Mouse (Mus musculus): ENCODE measurements around the gene Sirpb1a.
"Not testable (repeated sequence)": the region's sequence is repeated elsewhere in the genome, so short reads cannot be mapped to it uniquely, and the experiment has no call there.

Sirpb1a gene

GRCm38 (mm10) chr3:15426447-15426846 lies at the start of gene Sirpb1a:
Gene Sirpb1a, minus strand, starts transcription at chr3:15426520.
- in situ Hi-C loops (cut with MboI; ENCODE audit: low pct_unique_long_range_greater_than_20kb in 1 of 2, low sequenced_read_pairs in 2 of 2, unreplicated experiment in 1 of 2), result not testable (repeated sequence)

GRCm38 (mm10) chr3:15474831-15475230 lies 48.5 kb upstream of the Sirpb1a start:
- in situ Hi-C loops (cut with MboI; ENCODE audit: low pct_unique_long_range_greater_than_20kb in 1 of 2, low sequenced_read_pairs in 2 of 2, unreplicated experiment in 1 of 2), result not testable (repeated sequence)

GRCm38 (mm10) chr3:15470158-15470557 lies 43.8 kb upstream of the Sirpb1a start:
- in situ Hi-C loops (cut with MboI; ENCODE audit: low pct_unique_long_range_greater_than_20kb in 1 of 2, low sequenced_read_pairs in 2 of 2, unreplicated experiment in 1 of 2), result not testable (repeated sequence)

- in situ Hi-C loops (cut with MboI; ENCODE audit: low pct_unique_long_range_greater_than_20kb in 1 of 2, low sequenced_read_pairs in 2 of 2, unreplicated experiment in 1 of 2), result not testable (repeated sequence)
Observed at GRCm38 (mm10) chr3:15443936-15444335, 17.6 kb upstream of the Sirpb1a start.

GRCm38 (mm10) chr3:15439844-15440243 lies 13.5 kb upstream of the Sirpb1a start:
- in situ Hi-C loops (cut with MboI; ENCODE audit: low pct_unique_long_range_greater_than_20kb in 1 of 2, low sequenced_read_pairs in 2 of 2, unreplicated experiment in 1 of 2), result not testable (repeated sequence)

GRCm38 (mm10) chr3:15427917-15428316 lies 1.6 kb upstream of the Sirpb1a start:
- in situ Hi-C loops (cut with MboI; ENCODE audit: low pct_unique_long_range_greater_than_20kb in 1 of 2, low sequenced_read_pairs in 2 of 2, unreplicated experiment in 1 of 2), result no loop called here

- in situ Hi-C loops (cut with MboI; ENCODE audit: low pct_unique_long_range_greater_than_20kb in 1 of 2, low sequenced_read_pairs in 2 of 2, unreplicated experiment in 1 of 2), result not testable (repeated sequence)
Observed at GRCm38 (mm10) chr3:15355690-15356089, 70.6 kb downstream of the Sirpb1a start.

GRCm38 (mm10) chr3:15350318-15350717 lies 76.0 kb downstream of the Sirpb1a start:
- in situ Hi-C loops (cut with MboI; ENCODE audit: low pct_unique_long_range_greater_than_20kb in 1 of 2, low sequenced_read_pairs in 2 of 2, unreplicated experiment in 1 of 2), result not testable (repeated sequence)

GRCm38 (mm10) chr3:15345606-15346005 lies 80.7 kb downstream of the Sirpb1a start:
- in situ Hi-C loops (cut with MboI; ENCODE audit: low pct_unique_long_range_greater_than_20kb in 1 of 2, low sequenced_read_pairs in 2 of 2, unreplicated experiment in 1 of 2), result not testable (repeated sequence)

GRCm38 (mm10) chr3:15340287-15340686 lies 86.0 kb downstream of the Sirpb1a start:
- in situ Hi-C loops (cut with MboI; ENCODE audit: low pct_unique_long_range_greater_than_20kb in 1 of 2, low sequenced_read_pairs in 2 of 2, unreplicated experiment in 1 of 2), result no loop called here

- in situ Hi-C loops (cut with MboI; ENCODE audit: low pct_unique_long_range_greater_than_20kb in 1 of 2, low sequenced_read_pairs in 2 of 2, unreplicated experiment in 1 of 2), result no loop called here
Observed at GRCm38 (mm10) chr3:15334182-15334581, 92.1 kb downstream of the Sirpb1a start.

GRCm38 (mm10) chr3:15332063-15332462 lies 94.3 kb downstream of the Sirpb1a start, which contains the start of gene Gm9733:
Gene Gm9733, minus strand, starts transcription at chr3:15332302.
- in situ Hi-C loops (cut with MboI; ENCODE audit: low pct_unique_long_range_greater_than_20kb in 1 of 2, low sequenced_read_pairs in 2 of 2, unreplicated experiment in 1 of 2), result no loop called here

GRCm38 (mm10) chr3:15331545-15331944 lies 94.8 kb downstream of the Sirpb1a start:
- in situ Hi-C loops (cut with MboI; ENCODE audit: low pct_unique_long_range_greater_than_20kb in 1 of 2, low sequenced_read_pairs in 2 of 2, unreplicated experiment in 1 of 2), result no loop called here

- in situ Hi-C loops (cut with MboI; ENCODE audit: low pct_unique_long_range_greater_than_20kb in 1 of 2, low sequenced_read_pairs in 2 of 2, unreplicated experiment in 1 of 2), result no loop called here
Observed at GRCm38 (mm10) chr3:15329549-15329948, 96.8 kb downstream of the Sirpb1a start.

Data from mouse embryonic stem cell (cell line).